ENCODE assay signal across 14 mouse cellular contexts in the genomic region with DNA sequence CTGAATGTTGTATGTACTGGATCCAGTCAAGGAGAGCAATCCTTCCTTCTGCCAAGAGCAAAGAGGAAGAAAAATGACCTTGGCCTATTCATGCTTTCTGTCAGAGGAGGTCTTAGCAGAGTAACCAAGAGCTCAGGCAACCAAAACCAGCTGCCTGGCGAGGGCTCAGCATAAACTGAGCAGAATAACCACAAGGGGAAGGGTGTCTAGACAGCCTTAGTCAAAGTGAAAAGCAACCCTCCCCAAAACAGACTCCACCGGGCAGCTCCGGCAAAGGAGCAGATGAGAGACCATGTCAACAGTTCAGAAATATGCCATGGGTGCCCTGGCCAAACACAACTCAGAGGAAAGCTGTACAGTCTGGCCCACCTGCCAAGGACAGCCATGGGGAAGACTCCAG. TPM values are rescaled to one million over a fixed set of nuclear protein-coding genes. Genes with fewer than 3 reads are reported as not detected.
A peak's percentile ranks its signal among the peaks of the same experiment; 100 is the strongest.
DNase-seq lines count a peak whose midpoint lies in the region; ATAC-seq and TF ChIP-seq lines count a peak whose summit lies in the region.
"Had no signal": no experiment of that assay in that cellular context is flagged by ENCODE, and none has a peak within 500 bp of the region (broad histone marks: within the 10 kb centered on the region; RNA-seq: fewer than 3 reads in every experiment).

No protein-coding gene starts in this region.

- no peak overlapping the region for H3K4me3 ChIP-seq in midbrain, postnatal 0 days (ENCODE audit: low read depth, low read length)
- no peak overlapping the region for H3K4me3 ChIP-seq in midbrain, embryonic 10.5 days
- H3K4me3 ChIP-seq: heart, embryonic 13.5 days; liver, embryonic 12.5 days had no signal

- no peak for TF ChIP-seq CTCF in midbrain, postnatal 0 days (IDR thresholded peaks at IDR 0.05)

- DNase-seq in cerebellum, adult 9-11 months: peak; percentile 41
- DNase-seq in cerebellum, postnatal 36 days: no peak
- DNase-seq in midbrain, postnatal 0 days (ENCODE audit: low spot score): no peak
- DNase-seq in midbrain, embryonic 10.5 days (ENCODE audit: low spot score): no peak
- peak; percentile 76 for DNase-seq in induced T-regulatory cell, adult 2 months (ENCODE audit: low read depth)
- peak; percentile 45 to 54 for DNase-seq in thymus, postnatal 36 days
- DNase-seq in kidney, postnatal 36 days: no peak
- no peak for DNase-seq in right cerebral cortex, adult 18-20 months
- DNase-seq: B cell, adult 2 months; embryo, embryonic 11 days had no signal

- H3K27me3 ChIP-seq in midbrain, postnatal 0 days (ENCODE audit: insufficient read depth, low read length): no peaks in the 10 kb centered on the region
- H3K27me3 ChIP-seq in midbrain, embryonic 10.5 days (ENCODE audit: low read depth, poor library complexity, severe bottlenecking): no peaks in the 10 kb centered on the region
- H3K27me3 ChIP-seq: heart, embryonic 13.5 days had no signal

- no peaks in the 10 kb centered on the region for H3K36me3 ChIP-seq in midbrain, postnatal 0 days (ENCODE audit: insufficient read depth, low read length)
- H3K36me3 ChIP-seq in midbrain, embryonic 10.5 days: no peaks in the 10 kb centered on the region
- H3K36me3 ChIP-seq: heart, embryonic 13.5 days; liver, embryonic 12.5 days had no signal

- H3K9ac ChIP-seq in midbrain, postnatal 0 days (replicated peaks; ENCODE audit: low read length, poor library complexity, severe bottlenecking): no peak overlapping the region
- H3K9ac ChIP-seq: heart, embryonic 13.5 days; liver, embryonic 12.5 days had no signal

- no peak overlapping the region; the same call in 1 of the 2 replicates for H3K27ac ChIP-seq in midbrain, postnatal 0 days (ENCODE audit: low read depth, low read length)
- no peak overlapping the region for H3K27ac ChIP-seq in midbrain, embryonic 10.5 days (replicated peaks)
- H3K27ac ChIP-seq: liver, embryonic 12.5 days; macrophage had no signal

- no peaks in the 10 kb centered on the region for H3K9me3 ChIP-seq in midbrain, postnatal 0 days (ENCODE audit: low read length)
- no peaks in the 10 kb centered on the region for H3K9me3 ChIP-seq in midbrain, embryonic 10.5 days (replicated peaks)
- H3K9me3 ChIP-seq: heart, embryonic 13.5 days; liver, embryonic 12.5 days had no signal

- peaks cover 3% of the 10 kb centered on the region; the same call in 1 of the 2 replicates for H3K4me1 ChIP-seq in midbrain, postnatal 0 days (ENCODE audit: insufficient read depth, low read length)
- peaks cover 72% of the 10 kb centered on the region for H3K4me1 ChIP-seq in midbrain, embryonic 10.5 days

- peak overlapping the region; percentile 18; the same call in 1 of the 2 replicates for H3K4me2 ChIP-seq in midbrain, postnatal 0 days (ENCODE audit: low read depth, low read length, poor library complexity, severe bottlenecking)
- H3K4me2 ChIP-seq: heart, embryonic 13.5 days; liver, embryonic 12.5 days had no signal

- WGBS in midbrain, postnatal 0 days: 74% methylated on average over 3 of the region's 3 CpGs
- 85% methylated on average over 3 of the region's 3 CpGs for WGBS in midbrain, embryonic 10.5 days

- no peak for ATAC-seq in midbrain, postnatal 0 days (ENCODE audit: low FRiP score)
- ATAC-seq: forebrain, embryonic 16.5 days; liver, embryonic 12.5 days had no signal

RNA-seq across cellular contexts. Expression of gene Lrig1, which starts 16.3 kb away (rescaled TPM):
- total RNA-seq in midbrain, postnatal 0 days (2014; rRNA removed): 76.3 and 90.8 TPM in 2 replicates
- polyA plus RNA-seq in midbrain, postnatal 0 days (2015; fragmentation: Nextera tagmentation; extraction: Ambion mirVana): 16.6 and 22.6 TPM in 2 replicates
- polyA plus RNA-seq in midbrain, embryonic 10.5 days (2016; fragmentation: Nextera tagmentation; extraction: Ambion mirVana): 13.4 and 13.9 TPM in 2 replicates

Comparison
In these comparisons a context has a peak if more than half of its experiments do, and no peak if none do; other contexts are left out.
1. DNase-seq: peak in cerebellum, adult 9-11 months (single experiment), induced T-regulatory cell, adult 2 months (single experiment) and thymus, postnatal 36 days (2 of 2); none in cerebellum, postnatal 36 days (0 of 2), midbrain, postnatal 0 days (single experiment), midbrain, embryonic 10.5 days (single experiment), kidney, postnatal 36 days (0 of 2) and right cerebral cortex, adult 18-20 months (single experiment).